ENCODE assay signal across 27 mouse cellular contexts in genomic region chr12:85215031-85215430, GRCm38 (mm10). TPM values are rescaled to one million over a fixed set of nuclear protein-coding genes. Genes with fewer than 3 reads are reported as not detected.
A peak's percentile ranks its signal among the peaks of the same experiment; 100 is the strongest.
DNase-seq lines count a peak whose midpoint lies in the region; ATAC-seq and TF ChIP-seq lines count a peak whose summit lies in the region.
"Had no signal": no experiment of that assay in that cellular context is flagged by ENCODE, and none has a peak within 500 bp of the region (broad histone marks: within the 10 kb centered on the region; RNA-seq: fewer than 3 reads in every experiment).

No protein-coding gene starts in this region.

- no peaks in the 10 kb centered on the region for H3K9me3 ChIP-seq in lung, embryonic 14.5 days (ENCODE audit: low read depth, low read length)
- H3K9me3 ChIP-seq: embryonic facial prominence, embryonic 13.5 days; embryonic facial prominence, embryonic 15.5 days; forebrain, embryonic 10.5 days; forebrain, embryonic 12.5 days; G1E had no signal

- no peak overlapping the region for H3K9ac ChIP-seq in lung, embryonic 14.5 days
- H3K9ac ChIP-seq: embryonic facial prominence, embryonic 13.5 days; embryonic facial prominence, embryonic 15.5 days; forebrain, embryonic 12.5 days had no signal

- no peaks in the 10 kb centered on the region for H3K36me3 ChIP-seq in lung, embryonic 14.5 days (ENCODE audit: insufficient read depth)
- H3K36me3 ChIP-seq: embryonic facial prominence, embryonic 13.5 days; embryonic facial prominence, embryonic 15.5 days; forebrain, embryonic 10.5 days; forebrain, embryonic 12.5 days; G1E had no signal

- 73% methylated on average over 5 of the region's 5 CpGs for WGBS in lung, embryonic 14.5 days

- ATAC-seq in lung, embryonic 14.5 days (ENCODE audit: insufficient read depth) = no peak
- no peak for ATAC-seq in cerebellum, adult (ENCODE audit: insufficient number of reproducible peaks, low FRiP score, low TSS enrichment)
- ATAC-seq: CD4-positive, CD25-positive, alpha-beta regulatory T cell, adult 4 months; forebrain, embryonic 14.5 days; forebrain, embryonic 16.5 days had no signal

- H3K4me2 ChIP-seq in lung, embryonic 14.5 days = no peak overlapping the region
- H3K4me2 ChIP-seq: embryonic facial prominence, embryonic 13.5 days; embryonic facial prominence, embryonic 15.5 days; forebrain, embryonic 12.5 days had no signal

- peak; percentile 13 for DNase-seq in embryo, embryonic 10.5 days (ENCODE audit: low spot score)
- no peak for DNase-seq in embryo, embryonic 9.5 days (ENCODE audit: extremely low spot score)
- DNase-seq in lung, embryonic 14.5 days = peak; percentile 30
- no peak for DNase-seq in lung, postnatal 10 days
- peak; percentile 77 for DNase-seq in 3T3-L1 (ENCODE audit: low read depth, low spot score)
- peak; percentile 59 for DNase-seq in NIH3T3 (ENCODE audit: low read depth)
- no peak for DNase-seq in layer of hippocampus, postnatal 14 days (ENCODE audit: low spot score in 2 of 2)
- DNase-seq: adrenal gland, adult 8-10 months; adrenal gland, postnatal 14 days; adrenal gland, postnatal 36 days; cerebellum, adult 11 months; cerebellum, adult 18-20 months; cerebellum, adult 8-10 months; cerebellum, adult 9-11 months; cerebellum, postnatal 14 days; cerebellum, postnatal 36 days had no signal

- H3K4me1 ChIP-seq in lung, embryonic 14.5 days (ENCODE audit: insufficient read depth) = 0 out of 2 replicates have a peak, but pooled peaks cover 4% of the 10 kb centered on the region

- no peak overlapping the region for H3K27ac ChIP-seq in lung, embryonic 14.5 days (ENCODE audit: low read depth)
- H3K27ac ChIP-seq: embryonic facial prominence, embryonic 13.5 days; embryonic facial prominence, embryonic 15.5 days; forebrain, embryonic 10.5 days; forebrain, embryonic 12.5 days had no signal

- no peaks in the 10 kb centered on the region for H3K27me3 ChIP-seq in lung, embryonic 14.5 days (ENCODE audit: insufficient read depth, low read length)
- H3K27me3 ChIP-seq: embryonic facial prominence, embryonic 13.5 days; embryonic facial prominence, embryonic 15.5 days; forebrain, embryonic 12.5 days had no signal

- no peak overlapping the region for H3K4me3 ChIP-seq in lung, embryonic 14.5 days (ENCODE audit: low read depth, low read length)
- H3K4me3 ChIP-seq: embryonic facial prominence, embryonic 13.5 days; embryonic facial prominence, embryonic 15.5 days; erythroblast, embryonic 14.5 days; forebrain, embryonic 10.5 days; forebrain, embryonic 12.5 days had no signal

- no peak for TF ChIP-seq CTCF in lung, embryonic 14.5 days (IDR thresholded peaks at IDR 0.05; ENCODE audit: low read depth)

RNA-seq across cellular contexts. Expression of gene Eif2b2, which starts 4.2 kb away (rescaled TPM):
- polyA plus RNA-seq in lung, embryonic 14.5 days (2014; fragmentation: Nextera tagmentation; extraction: Ambion mirVana) = 91.4 and 99.9 TPM in 2 replicates
- total RNA-seq in layer of hippocampus, postnatal 14 days (2021) = 10 to 100 TPM; 58.3 to 66.6 TPM

RNA-seq across cellular contexts. Expression of gene Pgf, which starts 37.4 kb away (rescaled TPM):
- polyA plus RNA-seq in lung, embryonic 14.5 days (2014; fragmentation: Nextera tagmentation; extraction: Ambion mirVana) = 10.9 and 14.6 TPM in 2 replicates
- 1 to 10 TPM; 5.2 to 6.6 TPM for total RNA-seq in layer of hippocampus, postnatal 14 days (2021)
- total RNA-seq: common myeloid progenitor, adult 5-6 weeks had no signal
- polyA plus RNA-seq: CD4-positive, CD25-positive, alpha-beta regulatory T cell, adult 4 months; erythroblast, embryonic 14.5 days; G1E had no signal

RNA-seq across cellular contexts. Expression of gene Mlh3, which starts 55.4 kb away (rescaled TPM):
- polyA plus RNA-seq in lung, embryonic 14.5 days (2014; fragmentation: Nextera tagmentation; extraction: Ambion mirVana) = 8.8 and 10.2 TPM in 2 replicates
- 10 to 100 TPM; 15.4 to 15.8 TPM for total RNA-seq in layer of hippocampus, postnatal 14 days (2021)

Comparison
In these comparisons a context has a peak if more than half of its experiments do, and no peak if none do; other contexts are left out.
1. DNase-seq: peak in embryo, embryonic 10.5 days (single experiment), lung, embryonic 14.5 days (single experiment), 3T3-L1 (single experiment) and NIH3T3 (single experiment); none in embryo, embryonic 9.5 days (single experiment), lung, postnatal 10 days (single experiment) and layer of hippocampus, postnatal 14 days (0 of 2).